ENCODE assay signal across 23 mouse cellular contexts in genomic region chr7:35692117-35692516, GRCm38 (mm10). TPM values are rescaled to one million over a fixed set of nuclear protein-coding genes. Genes with fewer than 3 reads are reported as not detected.
DNase-seq lines count a peak whose midpoint lies in the region; ATAC-seq and TF ChIP-seq lines count a peak whose summit lies in the region.
"Had no signal": no experiment of that assay in that cellular context is flagged by ENCODE, and none has a peak within 500 bp of the region (broad histone marks: within the 10 kb centered on the region; RNA-seq: fewer than 3 reads in every experiment).

No protein-coding gene starts in this region.

- H3K9me3 ChIP-seq in forebrain, embryonic 10.5 days: no peaks in the 10 kb centered on the region
- H3K9me3 ChIP-seq in forebrain, embryonic 11.5 days (ENCODE audit: control insufficient read depth, low read length): no peaks in the 10 kb centered on the region
- H3K9me3 ChIP-seq in midbrain, embryonic 14.5 days (ENCODE audit: control insufficient read depth, low read length): no peaks in the 10 kb centered on the region
- H3K9me3 ChIP-seq in midbrain, embryonic 10.5 days (replicated peaks): no peaks in the 10 kb centered on the region
- no peaks in the 10 kb centered on the region for H3K9me3 ChIP-seq in forebrain, postnatal 0 days (ENCODE audit: low read length)
- no peaks in the 10 kb centered on the region for H3K9me3 ChIP-seq in neural tube, embryonic 15.5 days (replicated peaks)
- H3K9me3 ChIP-seq: limb, embryonic 13.5 days; liver, embryonic 13.5 days had no signal

- no peaks in the 10 kb centered on the region for H3K27me3 ChIP-seq in forebrain, embryonic 10.5 days (ENCODE audit: poor library complexity, severe bottlenecking)
- H3K27me3 ChIP-seq in forebrain, embryonic 11.5 days (ENCODE audit: control insufficient read depth, insufficient read depth, low read length): no peaks in the 10 kb centered on the region
- no peaks in the 10 kb centered on the region for H3K27me3 ChIP-seq in midbrain, embryonic 14.5 days (ENCODE audit: control insufficient read depth, insufficient read depth, low read length)
- no peaks in the 10 kb centered on the region for H3K27me3 ChIP-seq in midbrain, embryonic 10.5 days (ENCODE audit: low read depth, poor library complexity, severe bottlenecking)
- H3K27me3 ChIP-seq in forebrain, postnatal 0 days (ENCODE audit: insufficient read depth, low read length): no peaks in the 10 kb centered on the region
- H3K27me3 ChIP-seq in neural tube, embryonic 15.5 days (replicated peaks): no peaks in the 10 kb centered on the region
- H3K27me3 ChIP-seq: limb, embryonic 13.5 days; liver, embryonic 13.5 days had no signal

- H3K27ac ChIP-seq in forebrain, embryonic 10.5 days: peak overlapping the region; percentile 44; the same call in 1 of the 2 replicates
- no peak overlapping the region for H3K27ac ChIP-seq in forebrain, embryonic 11.5 days (ENCODE audit: low read depth, low read length)
- no peak overlapping the region for H3K27ac ChIP-seq in midbrain, embryonic 14.5 days (replicated peaks; ENCODE audit: low read depth, low read length)
- no peak overlapping the region for H3K27ac ChIP-seq in midbrain, embryonic 10.5 days (replicated peaks)
- no peak overlapping the region for H3K27ac ChIP-seq in forebrain, postnatal 0 days (ENCODE audit: low read depth, low read length)
- no peak overlapping the region for H3K27ac ChIP-seq in neural tube, embryonic 15.5 days (replicated peaks)
- H3K27ac ChIP-seq: gastrocnemius, adult 2 months; limb, embryonic 13.5 days; liver, embryonic 13.5 days had no signal

- no peak overlapping the region for H3K9ac ChIP-seq in forebrain, embryonic 11.5 days (ENCODE audit: low read length)
- no peak overlapping the region for H3K9ac ChIP-seq in midbrain, embryonic 14.5 days (replicated peaks; ENCODE audit: low read length)
- H3K9ac ChIP-seq in forebrain, postnatal 0 days: no peak overlapping the region
- no peak overlapping the region for H3K9ac ChIP-seq in neural tube, embryonic 15.5 days (replicated peaks)
- H3K9ac ChIP-seq: limb, embryonic 13.5 days; liver, embryonic 13.5 days; lung, embryonic 14.5 days had no signal

- peaks cover 28% of the 10 kb centered on the region for H3K4me1 ChIP-seq in forebrain, embryonic 10.5 days
- no peaks in the 10 kb centered on the region; the same call in 1 of the 2 replicates for H3K4me1 ChIP-seq in forebrain, embryonic 11.5 days (replicated peaks; ENCODE audit: control insufficient read depth, insufficient read depth, low read length)
- H3K4me1 ChIP-seq in midbrain, embryonic 14.5 days (ENCODE audit: control insufficient read depth, insufficient read depth, low read length): no peaks in the 10 kb centered on the region
- peaks cover 14% of the 10 kb centered on the region for H3K4me1 ChIP-seq in midbrain, embryonic 10.5 days
- H3K4me1 ChIP-seq in forebrain, postnatal 0 days (ENCODE audit: insufficient read depth): no peaks in the 10 kb centered on the region; the same call in 1 of the 2 replicates
- H3K4me1 ChIP-seq in neural tube, embryonic 15.5 days: peaks cover 24% of the 10 kb centered on the region

- no peak for ATAC-seq in forebrain, embryonic 11.5 days (replicated peaks; ENCODE audit: low FRiP score)
- ATAC-seq in midbrain, embryonic 14.5 days (ENCODE audit: low FRiP score, low TSS enrichment): 0 out of 2 replicates have a peak, but pooled peaks have one; percentile 20
- ATAC-seq in forebrain, postnatal 0 days: no peak
- ATAC-seq in neural tube, embryonic 15.5 days (ENCODE audit: low FRiP score): peak; percentile 40; the same call in 1 of the 2 replicates
- ATAC-seq: activated CD4-positive, CD25-positive, alpha-beta regulatory T cell, adult 4 months; CD4-positive, CD25-positive, alpha-beta regulatory T cell, adult 4 months had no signal

- no peak overlapping the region for H3K4me2 ChIP-seq in forebrain, embryonic 11.5 days (ENCODE audit: low read depth, low read length, severe bottlenecking)
- H3K4me2 ChIP-seq in midbrain, embryonic 14.5 days (ENCODE audit: low read length): no peak overlapping the region
- no peak overlapping the region for H3K4me2 ChIP-seq in forebrain, postnatal 0 days (ENCODE audit: low read depth)
- H3K4me2 ChIP-seq in neural tube, embryonic 15.5 days: no peak overlapping the region
- H3K4me2 ChIP-seq: heart, embryonic 11.5 days; limb, embryonic 13.5 days; liver, embryonic 13.5 days; lung, embryonic 14.5 days had no signal

- DNase-seq in forebrain, embryonic 10.5 days (ENCODE audit: extremely low spot score, low spot score): no peak
- no peak for DNase-seq in forebrain, embryonic 11.5 days (ENCODE audit: low spot score)
- peak; percentile 70 for DNase-seq in midbrain, embryonic 14.5 days
- DNase-seq in midbrain, embryonic 10.5 days (ENCODE audit: low spot score): no peak
- peak; percentile 39 for DNase-seq in forebrain, postnatal 0 days
- no peak for DNase-seq in gastrocnemius, adult 18-20 months (ENCODE audit: low spot score)
- DNase-seq in heart, adult 8-10 months (ENCODE audit: low spot score): no peak
- DNase-seq: adrenal gland, postnatal 10 days; embryo, embryonic 11 days; gastrocnemius, adult 2 months; heart, postnatal 10 days; kidney, adult 9 months; kidney, postnatal 25 days; liver, embryonic 13.5 days; lung, embryonic 14.5 days; lung, postnatal 36 days; spleen, adult 18-20 months; thymus, postnatal 25 days had no signal

- WGBS in forebrain, embryonic 10.5 days: 93% methylated on average over 14 of the region's 14 CpGs
- WGBS in forebrain, embryonic 11.5 days: 83% methylated on average over 14 of the region's 14 CpGs
- 72% methylated on average over 14 of the region's 14 CpGs for WGBS in midbrain, embryonic 14.5 days
- 90% methylated on average over 14 of the region's 14 CpGs for WGBS in midbrain, embryonic 10.5 days
- 33% methylated on average over 14 of the region's 14 CpGs for WGBS in forebrain, postnatal 0 days
- 43% methylated on average over 14 of the region's 14 CpGs for WGBS in neural tube, embryonic 15.5 days

- peaks cover 61% of the 10 kb centered on the region for H3K36me3 ChIP-seq in forebrain, embryonic 10.5 days (replicated peaks)
- H3K36me3 ChIP-seq in forebrain, embryonic 11.5 days (ENCODE audit: control insufficient read depth, insufficient read depth, low read length): no peaks in the 10 kb centered on the region
- H3K36me3 ChIP-seq in midbrain, embryonic 14.5 days (ENCODE audit: control insufficient read depth, insufficient read depth, low read length): peaks cover 30% of the 10 kb centered on the region
- H3K36me3 ChIP-seq in midbrain, embryonic 10.5 days: peaks cover 78% of the 10 kb centered on the region
- H3K36me3 ChIP-seq in forebrain, postnatal 0 days (ENCODE audit: insufficient read depth): peaks cover 26% of the 10 kb centered on the region; the same call in 1 of the 2 replicates
- H3K36me3 ChIP-seq in neural tube, embryonic 15.5 days: peaks cover 32% of the 10 kb centered on the region

- H3K4me3 ChIP-seq in forebrain, embryonic 10.5 days: no peak overlapping the region
- H3K4me3 ChIP-seq in forebrain, embryonic 11.5 days (ENCODE audit: low read depth, low read length): no peak overlapping the region
- no peak overlapping the region for H3K4me3 ChIP-seq in midbrain, embryonic 14.5 days (replicated peaks; ENCODE audit: low read depth, low read length)
- H3K4me3 ChIP-seq in midbrain, embryonic 10.5 days: no peak overlapping the region
- H3K4me3 ChIP-seq in forebrain, postnatal 0 days (ENCODE audit: low read depth, low read length): no peak overlapping the region
- H3K4me3 ChIP-seq in neural tube, embryonic 15.5 days (replicated peaks): no peak overlapping the region
- H3K4me3 ChIP-seq: gastrocnemius, adult 2 months; limb, embryonic 13.5 days; liver, embryonic 13.5 days had no signal

- TF ChIP-seq CTCF in forebrain, postnatal 0 days (IDR thresholded peaks at IDR 0.05; ENCODE audit: low read depth): no peak

RNA-seq across cellular contexts. Expression of gene Pdcd5, which starts 44.8 kb away (rescaled TPM):
- polyA plus RNA-seq in forebrain, embryonic 10.5 days (2016; fragmentation: Nextera tagmentation; extraction: Ambion mirVana): 316 and 317 TPM in 2 replicates
- 305 TPM in 2 replicates for polyA plus RNA-seq in forebrain, embryonic 11.5 days (2014; fragmentation: Nextera tagmentation; extraction: Ambion mirVana)
- polyA plus RNA-seq in midbrain, embryonic 14.5 days (2014; fragmentation: Nextera tagmentation; extraction: Ambion mirVana): 238 and 295 TPM in 2 replicates
- polyA plus RNA-seq in midbrain, embryonic 10.5 days (2016; fragmentation: Nextera tagmentation; extraction: Ambion mirVana): 307 and 342 TPM in 2 replicates
- 91.6 and 154 TPM in 2 replicates for total RNA-seq in forebrain, postnatal 0 days (2014; rRNA removed)
- polyA plus RNA-seq in forebrain, postnatal 0 days (2015; fragmentation: Nextera tagmentation; extraction: Ambion mirVana): 228 and 295 TPM in 2 replicates
- polyA plus RNA-seq in neural tube, embryonic 15.5 days (2015; fragmentation: Nextera tagmentation; extraction: Ambion mirVana): 245 and 246 TPM in 2 replicates
- total RNA-seq in gastrocnemius, adult 18-20 months (2021): 100 to 1,000 TPM; 148 to 149 TPM
- total RNA-seq in heart, adult 8-10 months (2022): 100 to 1,000 TPM in 1 of 4 experiments, 10 to 100 TPM in 3; 67.2 to 104 (median 89.7) TPM

Comparison
In these comparisons a context has a peak if more than half of its experiments do, and no peak if none do; other contexts are left out.
1. DNase-seq: peak in midbrain, embryonic 14.5 days (single experiment) and forebrain, postnatal 0 days (single experiment); none in forebrain, embryonic 10.5 days (single experiment), forebrain, embryonic 11.5 days (single experiment), midbrain, embryonic 10.5 days (single experiment), gastrocnemius, adult 18-20 months (single experiment) and heart, adult 8-10 months (single experiment).
2. ATAC-seq: peak in midbrain, embryonic 14.5 days (single experiment) and neural tube, embryonic 15.5 days (single experiment); none in forebrain, embryonic 11.5 days (single experiment) and forebrain, postnatal 0 days (single experiment).